Mouse (Mus musculus): Measurements from ENCODE around the gene Sfxn3.

GRCm38 (mm10) chr19:45073871-45074542 lies 26.7 kb downstream of the Sfxn3 start:
- TF ChIP-seq CTCF (IDR thresholded peaks at IDR 0.05; ENCODE audit: insufficient read depth, low read length) (peak; percentile 93), POLR2A (IDR thresholded peaks at IDR 0.05; ENCODE audit: borderline replicate concordance, extremely low read depth, low read depth, low read length) (no peak)

Measured in lung, adult 2 months (tissue).